Mouse (Mus musculus) liver, embryonic 15.5 days (tissue): Measurements from ENCODE around the gene Mns1. TPM values are rescaled to one million over a fixed set of nuclear protein-coding genes. Genes with fewer than 3 reads are reported as not detected.
"Not testable (repeated sequence)": the region's sequence is repeated elsewhere in the genome, so short reads cannot be mapped to it uniquely, and the experiment has no call there.

ENCODE experiments used
- ATAC-seq: fragments of 200-750 bp; cut with Nextera tagmentation; 2 replicates; pipeline ENCODE4 v1.8.0; 2017; ENCODE audit warnings: moderate number of reproducible peaks, mild to moderate bottlenecking, moderate library complexity; ENCODE audit not compliant: insufficient read depth
- H3K27ac ChIP-seq: fragments of 300-500 bp; sonication (generic); replicated peaks from 2 replicates; pipeline ENCODE4 v1.5.1; 2015; ENCODE audit warnings: mild to moderate bottlenecking, inconsistent platforms
- H3K27me3 ChIP-seq: fragments of 300-500 bp; sonication (generic); 2 replicates; pipeline ENCODE4 v1.6.1; 2015; ENCODE audit warnings: mild to moderate bottlenecking, inconsistent platforms
- H3K36me3 ChIP-seq: fragments of 300-500 bp; sonication (generic); replicated peaks from 2 replicates; pipeline ENCODE4 v1.6.1; 2015; ENCODE audit warnings: moderate library complexity, mild to moderate bottlenecking, inconsistent platforms
- H3K4me1 ChIP-seq: fragments of 300-500 bp; sonication (generic); replicated peaks from 2 replicates; pipeline ENCODE4 v1.6.1; 2015; ENCODE audit warnings: inconsistent platforms
- H3K4me2 ChIP-seq: fragments of 300-500 bp; sonication (generic); 2 replicates; pipeline ENCODE4 v1.6.1; 2015; ENCODE audit warnings: moderate library complexity, mild to moderate bottlenecking, inconsistent platforms
- H3K4me3 ChIP-seq: fragments of 300-500 bp; sonication (generic); replicated peaks from 2 replicates; pipeline ENCODE4 v1.5.1; 2015; ENCODE audit warnings: mild to moderate bottlenecking, inconsistent platforms
- H3K9ac ChIP-seq: fragments of 300-500 bp; sonication (generic); 2 replicates; pipeline ENCODE4 v1.6.1; 2015; ENCODE audit warnings: moderate library complexity, mild to moderate bottlenecking, inconsistent platforms
- H3K9me3 ChIP-seq: fragments of 300-500 bp; sonication (generic); replicated peaks from 2 replicates; pipeline ENCODE4 v1.6.1; 2016; ENCODE audit warnings: inconsistent platforms
- WGBS: fragments of 180-500 bp; shearing (Covaris S2); methylation state at CpG from one replicate; pipeline ENCODE4 v1.1.7; 2015; ENCODE audit warnings: mixed read lengths; ENCODE audit not compliant: insufficient replicate concordance; 5-methylcytosine and 5-hydroxymethylcytosine counted together
- polyA plus RNA-seq: library from polyadenylated mRNA; unstranded; fragments of >200 nt; fragmentation: Nextera tagmentation; extraction: Ambion mirVana; gene quantifications from 2 replicates; pipeline ENCODE4 v1.2.1, GENCODE M21; 2015

The Mns1 gene
- polyA plus RNA-seq, result 78.9 and 85.1 TPM in 2 replicates

GRCm38 (mm10) chr9:72437822-72438701 is at the start of gene Mns1:
Gene Mns1, plus strand, starts transcription at chr9:72438011.
- peak; percentile 92 for ATAC-seq
- Histone ChIP-seq H3K9ac (peak within 1 kb of the TSS; percentile 76), H3K27me3 (no peaks in the 10 kb centered on the region), H3K4me1 (peaks cover 55% of the 10 kb centered on the region), H3K4me3 (peak within 1 kb of the TSS; percentile 76), H3K27ac (peak within 1 kb of the TSS; percentile 98), H3K4me2 (peak within 1 kb of the TSS; percentile 98), H3K36me3 (peaks cover 4% of the 10 kb centered on the region), H3K9me3 (no peaks in the 10 kb centered on the region)
- 2% methylated on average over 43 of the region's 43 CpGs for WGBS

GRCm38 (mm10) chr9:72388934-72389333 is 48.9 kb upstream of the Mns1 start:
- ATAC-seq, result no peak
- no peak overlapping the region for H3K27ac ChIP-seq
- no peaks in the 10 kb centered on the region for H3K4me1 ChIP-seq
- H3K9me3 ChIP-seq, result no peaks in the 10 kb centered on the region
- H3K9ac ChIP-seq, result no peak overlapping the region
- no peak overlapping the region for H3K4me3 ChIP-seq
- H3K4me2 ChIP-seq, result no peak overlapping the region
- H3K27me3 ChIP-seq, result no peaks in the 10 kb centered on the region
- no peaks in the 10 kb centered on the region for H3K36me3 ChIP-seq
- WGBS, result 60% methylated on average over 4 of the region's 4 CpGs

- no peak overlapping the region for H3K9ac ChIP-seq
- H3K27ac ChIP-seq, result no peak overlapping the region
- no peaks in the 10 kb centered on the region for H3K27me3 ChIP-seq
- no peak for ATAC-seq
- H3K36me3 ChIP-seq, result no peaks in the 10 kb centered on the region
- H3K9me3 ChIP-seq, result no peaks in the 10 kb centered on the region
- no peak overlapping the region for H3K4me2 ChIP-seq
- WGBS, result 60% methylated on average over 14 of the region's 14 CpGs
- H3K4me1 ChIP-seq, result no peaks in the 10 kb centered on the region
- H3K4me3 ChIP-seq, result no peak overlapping the region
Measured at GRCm38 (mm10) chr9:72389431-72390002, 48.3 kb upstream of the Mns1 start.

GRCm38 (mm10) chr9:72390321-72391077 is 47.3 kb upstream of the Mns1 start:
- ATAC-seq, result no peak
- 70% methylated on average over 12 of the region's 12 CpGs for WGBS
- H3K27me3 ChIP-seq, result no peaks in the 10 kb centered on the region
- H3K9ac ChIP-seq, result no peak overlapping the region
- H3K4me3 ChIP-seq, result no peak overlapping the region
- H3K9me3 ChIP-seq, result no peaks in the 10 kb centered on the region
- no peak overlapping the region for H3K27ac ChIP-seq
- H3K4me1 ChIP-seq, result no peaks in the 10 kb centered on the region
- no peaks in the 10 kb centered on the region for H3K36me3 ChIP-seq
- no peak overlapping the region for H3K4me2 ChIP-seq

- no peak overlapping the region for H3K4me2 ChIP-seq
- no peaks in the 10 kb centered on the region for H3K36me3 ChIP-seq
- 67% methylated on average over 7 of the region's 7 CpGs for WGBS
- no peak overlapping the region for H3K27ac ChIP-seq
- no peak overlapping the region for H3K4me3 ChIP-seq
- H3K9ac ChIP-seq, result no peak overlapping the region
- H3K9me3 ChIP-seq, result no peaks in the 10 kb centered on the region
- H3K4me1 ChIP-seq, result peaks cover 14% of the 10 kb centered on the region
- H3K27me3 ChIP-seq, result no peaks in the 10 kb centered on the region
- ATAC-seq, result no peak
Measured at GRCm38 (mm10) chr9:72392686-72393085, 45.1 kb upstream of the Mns1 start.

GRCm38 (mm10) chr9:72393238-72393637 is 44.6 kb upstream of the Mns1 start:
- H3K4me2 ChIP-seq, result no peak overlapping the region

GRCm38 (mm10) chr9:72393869-72394341 is 43.9 kb upstream of the Mns1 start:
- no peak for ATAC-seq
- 66% methylated on average over 8 of the region's 8 CpGs for WGBS
- Histone ChIP-seq H3K4me1 (peaks cover 19% of the 10 kb centered on the region), H3K27ac (no peak overlapping the region), H3K4me2 (no peak overlapping the region), H3K9ac (no peak overlapping the region), H3K4me3 (no peak overlapping the region), H3K9me3 (no peaks in the 10 kb centered on the region), H3K27me3 (no peaks in the 10 kb centered on the region), H3K36me3 (no peaks in the 10 kb centered on the region)

More at GRCm38 (mm10) chr9:72393238-72393637, 44.6 kb upstream of the Mns1 start:
- no peaks in the 10 kb centered on the region for H3K27me3 ChIP-seq
- H3K4me3 ChIP-seq, result no peak overlapping the region
- H3K36me3 ChIP-seq, result no peaks in the 10 kb centered on the region
- no peak overlapping the region for H3K9ac ChIP-seq
- WGBS, result 78% methylated on average over 15 of the region's 15 CpGs
- no peak overlapping the region for H3K27ac ChIP-seq
- ATAC-seq, result no peak
- peaks cover 19% of the 10 kb centered on the region for H3K4me1 ChIP-seq
- H3K9me3 ChIP-seq, result no peaks in the 10 kb centered on the region

- Histone ChIP-seq H3K27me3 (no peaks in the 10 kb centered on the region; the same call in 1 of the 2 replicates), H3K4me1 (peaks cover 35% of the 10 kb centered on the region), H3K9ac (no peak overlapping the region), H3K36me3 (no peaks in the 10 kb centered on the region), H3K9me3 (no peaks in the 10 kb centered on the region), H3K4me3 (no peak overlapping the region), H3K27ac (no peak overlapping the region), H3K4me2 (no peak overlapping the region)
- WGBS, result 29% methylated on average over 4 of the region's 4 CpGs
- ATAC-seq, result no peak
Measured at GRCm38 (mm10) chr9:72400121-72400520, 37.7 kb upstream of the Mns1 start.

GRCm38 (mm10) chr9:72401769-72402168 is 36.0 kb upstream of the Mns1 start:
- WGBS, result 73% methylated on average over 4 of the region's 4 CpGs
- H3K36me3 ChIP-seq, result not testable (repeated sequence)

GRCm38 (mm10) chr9:72403421-72403820 is 34.4 kb upstream of the Mns1 start:
- Histone ChIP-seq H3K36me3 (no peaks in the 10 kb centered on the region), H3K4me3 (no peak overlapping the region), H3K4me1 (peaks cover 45% of the 10 kb centered on the region), H3K27me3 (no peaks in the 10 kb centered on the region; the same call in 1 of the 2 replicates), H3K4me2 (no peak overlapping the region), H3K9ac (no peak overlapping the region), H3K27ac (no peak overlapping the region; the same call in 1 of the 2 replicates), H3K9me3 (no peaks in the 10 kb centered on the region)
- WGBS, result 69% methylated on average over 6 of the region's 6 CpGs
- no peak for ATAC-seq

More at GRCm38 (mm10) chr9:72401769-72402168, 36.0 kb upstream of the Mns1 start:
- H3K4me3 ChIP-seq, H3K9me3 ChIP-seq, H3K27me3 ChIP-seq, H3K9ac ChIP-seq, H3K27ac ChIP-seq, ATAC-seq, H3K4me2 ChIP-seq: not testable (repeated sequence)
- peaks cover 46% of the 10 kb centered on the region for H3K4me1 ChIP-seq

GRCm38 (mm10) chr9:72404446-72404845 is 33.4 kb upstream of the Mns1 start:
- Histone ChIP-seq H3K4me1 (peaks cover 54% of the 10 kb centered on the region), H3K27ac (no peak overlapping the region), H3K9ac (no peak overlapping the region), H3K27me3 (no peaks in the 10 kb centered on the region; the same call in 1 of the 2 replicates), H3K4me2 (no peak overlapping the region), H3K36me3 (no peaks in the 10 kb centered on the region), H3K9me3 (no peaks in the 10 kb centered on the region), H3K4me3 (no peak overlapping the region)
- no peak for ATAC-seq
- WGBS, result 85% methylated on average over 8 of the region's 8 CpGs
